Mouse (Mus musculus) limb, embryonic 13.5 days (tissue): ENCODE results near the gene Rs1. TPM values are rescaled to one million over a fixed set of nuclear protein-coding genes. Genes with fewer than 3 reads are reported as not detected.

Experiments used
- ATAC-seq: fragments of 200-750 bp; cut with Nextera tagmentation; 2 replicates; pipeline ENCODE4 v1.8.0; 2017; ENCODE audit warnings: low read depth, moderate number of reproducible peaks, moderate TSS enrichment; ENCODE audit not compliant: low FRiP score
- H3K27ac ChIP-seq: fragments of 300-500 bp; sonication (generic); 2 replicates; pipeline ENCODE4 v1.5.1; 2015; ENCODE audit warnings: inconsistent platforms, mild to moderate bottlenecking, moderate library complexity
- H3K27me3 ChIP-seq: fragments of 300-500 bp; sonication (generic); 2 replicates; pipeline ENCODE4 v1.6.1; 2015; ENCODE audit warnings: mild to moderate bottlenecking, inconsistent platforms
- H3K36me3 ChIP-seq: fragments of 300-500 bp; sonication (generic); 2 replicates; pipeline ENCODE4 v1.6.1; 2015; ENCODE audit warnings: inconsistent platforms, mild to moderate bottlenecking, moderate library complexity
- H3K4me1 ChIP-seq: fragments of 300-500 bp; sonication (generic); 2 replicates; pipeline ENCODE4 v1.6.1; 2015; ENCODE audit warnings: inconsistent platforms
- H3K4me2 ChIP-seq: fragments of 300-500 bp; sonication (generic); replicated peaks from 2 replicates; pipeline ENCODE4 v1.6.1; 2015; ENCODE audit warnings: inconsistent platforms, mild to moderate bottlenecking, moderate library complexity
- H3K4me3 ChIP-seq: fragments of 300-500 bp; sonication (generic); 2 replicates; pipeline ENCODE4 v1.5.1; 2015; ENCODE audit warnings: moderate library complexity, mild to moderate bottlenecking, inconsistent platforms
- H3K9ac ChIP-seq: fragments of 300-500 bp; sonication (generic); 2 replicates; pipeline ENCODE4 v1.6.1; 2015; ENCODE audit warnings: mild to moderate bottlenecking, inconsistent platforms
- H3K9me3 ChIP-seq: fragments of 300-500 bp; sonication (generic); 2 replicates; pipeline ENCODE4 v1.6.1; 2016; ENCODE audit warnings: inconsistent platforms
- WGBS: fragments of 180-500 bp; shearing (Covaris S2); methylation state at CpG from one replicate; pipeline ENCODE4 v1.1.7; 2015; 5-methylcytosine and 5-hydroxymethylcytosine counted together
- polyA plus RNA-seq: library from polyadenylated mRNA; unstranded; fragments of >200 nt; fragmentation: Nextera tagmentation; extraction: Ambion mirVana; gene quantifications from 2 replicates; pipeline ENCODE4 v1.2.1, GENCODE M21; 2015

The Rs1 gene
- polyA plus RNA-seq, 1 experiment from 2014 or later, result 0.06 TPM

- peaks cover 25% of the 10 kb centered on the region for H3K27me3 ChIP-seq
- H3K4me2 ChIP-seq, result no peak overlapping the region
- no peaks in the 10 kb centered on the region for H3K4me1 ChIP-seq
- H3K9ac ChIP-seq, result no peak overlapping the region
- H3K27ac ChIP-seq, result no peak overlapping the region
- no peaks in the 10 kb centered on the region for H3K36me3 ChIP-seq
- 83% methylated on average over 7 of the region's 7 CpGs for WGBS
- ATAC-seq, result no peak
- no peaks in the 10 kb centered on the region for H3K9me3 ChIP-seq
- no peak overlapping the region for H3K4me3 ChIP-seq
These were observed 40.4 kb downstream of the Rs1 start for GRCm38 (mm10) chrX:160808226-160808625.

Other genes with a start within 250 kb of the Rs1 start
- gene Ppef1, start 32.2 kb upstream of the Rs1 start, polyA plus RNA-seq, result 1.2 and 1.7 TPM in 2 replicates
- 0.11 and 0.36 TPM in 2 replicates for gene Gja6, start 139.0 kb downstream of the Rs1 start, polyA plus RNA-seq
- gene Cdkl5, start 226.7 kb downstream of the Rs1 start, polyA plus RNA-seq, result 2.1 and 2.3 TPM in 2 replicates